Mouse (Mus musculus): ENCODE results near the gene Nt5m.

GRCm38 (mm10) chr11:59911523-59911922 lies 72.3 kb downstream of the Nt5m start:
- TF ChIP-seq POLR2A (IDR thresholded peaks at IDR 0.05; ENCODE audit: control insufficient read depth in 1 of 2, insufficient read depth in 1 of 2, low read depth in 1 of 2, low read length in 2 of 2, poor library complexity in 1 of 2) (no peak), TBP (IDR thresholded peaks at IDR 0.05; ENCODE audit: low read depth, low read length) (no peak), CHD2 (IDR thresholded peaks at IDR 0.05; ENCODE audit: low read length) (no peak), CTCF (IDR thresholded peaks at IDR 0.05 in 2 of 3, conservative IDR thresholded peaks at IDR 0.05 in 1 of 3; ENCODE audit: control insufficient read depth in 1 of 3, insufficient read depth in 1 of 3, low read depth in 2 of 3, low read length in 3 of 3, poor library complexity in 1 of 3, severe bottlenecking in 1 of 3) (no peak), GABPA (IDR thresholded peaks at IDR 0.05; ENCODE audit: low read depth, low read length) (no peak), ZNF384 (IDR thresholded peaks at IDR 0.05; ENCODE audit: low read depth, low read length) (no peak), NELFE (IDR thresholded peaks at IDR 0.05; ENCODE audit: low read depth, low read length) (no peak), USF2 (IDR thresholded peaks at IDR 0.05; ENCODE audit: borderline replicate concordance in 1 of 2, insufficient read depth in 1 of 2, low read depth in 1 of 2, low read length in 2 of 2) (no peak)

All from MEL (cell line).